Mouse (Mus musculus) midbrain, postnatal 0 days (tissue): ENCODE data around the gene Hapln4. TPM values are rescaled to one million over a fixed set of nuclear protein-coding genes. Genes with fewer than 3 reads are reported as not detected.

Experiments used
- ATAC-seq: fragments of 200-750 bp; cut with Nextera tagmentation; 2 replicates; pipeline ENCODE4 v1.8.0; 2017; ENCODE audit warnings: moderate number of reproducible peaks, mild to moderate bottlenecking, moderate TSS enrichment, moderate library complexity; ENCODE audit not compliant: low FRiP score
- DNase-seq: peaks from one replicate; pipeline ENCODE4 v3.0.0-alpha.2; 2015; ENCODE audit warnings: low spot score
- H3K27ac ChIP-seq: fragments of 300-500 bp; sonication (generic); 2 replicates; pipeline ENCODE4 v1.5.1; 2014; ENCODE audit warnings: low read depth, mild to moderate bottlenecking, low read length, mixed read lengths
- H3K27me3 ChIP-seq: fragments of 300-500 bp; sonication (generic); 2 replicates; pipeline ENCODE4 v1.6.1; 2014; ENCODE audit warnings: low read length, control low read depth, mixed read lengths; ENCODE audit not compliant: insufficient read depth
- H3K36me3 ChIP-seq: fragments of 300-500 bp; sonication (generic); 2 replicates; pipeline ENCODE4 v1.6.1; 2014; ENCODE audit warnings: low read length, control low read depth, mixed read lengths; ENCODE audit not compliant: insufficient read depth
- H3K4me1 ChIP-seq: fragments of 300-500 bp; sonication (generic); 2 replicates; pipeline ENCODE4 v1.6.1; 2014; ENCODE audit warnings: mild to moderate bottlenecking, control low read depth, antibody characterized with exemption, low read length, mixed read lengths; ENCODE audit not compliant: insufficient read depth
- H3K4me2 ChIP-seq: fragments of 300-500 bp; sonication (generic); 2 replicates; pipeline ENCODE4 v1.6.1; 2014; ENCODE audit warnings: low read depth, mild to moderate bottlenecking, low read length, mixed read lengths; ENCODE audit not compliant: poor library complexity, severe bottlenecking
- H3K4me3 ChIP-seq: fragments of 300-500 bp; sonication (generic); 2 replicates; pipeline ENCODE4 v1.5.1; 2014; ENCODE audit warnings: low read depth, mild to moderate bottlenecking, low read length, moderate library complexity
- H3K9ac ChIP-seq: fragments of 300-500 bp; sonication (generic); replicated peaks from 2 replicates; pipeline ENCODE4 v1.6.1; 2014; ENCODE audit warnings: mild to moderate bottlenecking, low read length, moderate library complexity, mixed read lengths; ENCODE audit not compliant: poor library complexity, severe bottlenecking
- H3K9me3 ChIP-seq: fragments of 300-500 bp; sonication (generic); 2 replicates; pipeline ENCODE4 v1.6.1; 2016; ENCODE audit warnings: low read length, control low read depth
- CTCF ChIP-seq: IDR thresholded peaks from 2 replicates; pipeline ENCODE4 v1.5.1; 2016; ENCODE audit warnings: antibody characterized with exemption, mild to moderate bottlenecking
- WGBS: fragments of 180-500 bp; shearing (Covaris S2); extraction: QIAGEN DNeasy Blood & Tissue Kit; methylation state at CpG from one replicate; pipeline ENCODE4 v1.1.7; 2014; 5-methylcytosine and 5-hydroxymethylcytosine counted together
- polyA plus RNA-seq: library from polyadenylated mRNA; unstranded; fragments of >200 nt; fragmentation: Nextera tagmentation; extraction: Ambion mirVana; gene quantifications from 2 replicates; pipeline ENCODE4 v1.2.1, GENCODE M21; 2015
- total RNA-seq: library from RNA; depleted of rRNA; stranded (reverse); fragments of >200 nt; gene quantifications from 2 replicates; pipeline ENCODE4 v1.2.3, GENCODE M21; 2014

Hapln4 gene
- total and polyA plus RNA-seq, 2 experiments from 2014 or later, result 0.99 to 1.6 TPM

- 83% methylated on average over 1 of the region's 1 CpGs for WGBS
- H3K9ac ChIP-seq, result no peak overlapping the region
- no peak overlapping the region for H3K27ac ChIP-seq
- no peak for TF ChIP-seq CTCF
- DNase-seq, result no peak
- H3K9me3 ChIP-seq, result no peaks in the 10 kb centered on the region
- no peak for ATAC-seq
- no peak overlapping the region for H3K4me3 ChIP-seq
- no peaks in the 10 kb centered on the region for H3K4me1 ChIP-seq
- H3K27me3 ChIP-seq, result no peaks in the 10 kb centered on the region
- H3K36me3 ChIP-seq, result peaks cover 36% of the 10 kb centered on the region
- H3K4me2 ChIP-seq, result no peak overlapping the region
Observed at GRCm38 (mm10) chr8:70073682-70074081, 9.6 kb upstream of the Hapln4 start.

- Histone ChIP-seq H3K4me3 (no peak overlapping the region), H3K4me1 (0 out of 2 replicates have a peak, but pooled peaks cover 10% of the 10 kb centered on the region), H3K4me2 (no peak overlapping the region), H3K27me3 (peaks cover 47% of the 10 kb centered on the region), H3K9ac (no peak overlapping the region), H3K27ac (no peak overlapping the region), H3K9me3 (no peaks in the 10 kb centered on the region), H3K36me3 (peaks cover 2% of the 10 kb centered on the region; the same call in 1 of the 2 replicates)
- 86% methylated on average over 2 of the region's 2 CpGs for WGBS
- no peak for TF ChIP-seq CTCF
- ATAC-seq, result no peak
- no peak for DNase-seq
Observed at GRCm38 (mm10) chr8:70081976-70082375, 1.3 kb upstream of the Hapln4 start.

- WGBS, result 2% methylated on average over 70 of the region's 71 CpGs
- peak; percentile 32; the same call in 1 of the 2 replicates for ATAC-seq
Observed at GRCm38 (mm10) chr8:70084191-70085065, 1.2 kb downstream of the Hapln4 start.

GRCm38 (mm10) chr8:70086151-70086550 lies 2.9 kb downstream of the Hapln4 start:
- ATAC-seq, result no peak

More at GRCm38 (mm10) chr8:70084191-70085065, 1.2 kb downstream of the Hapln4 start:
- DNase-seq, result peak; percentile 37
- Histone ChIP-seq H3K9me3 (no peaks in the 10 kb centered on the region), H3K9ac (peak overlapping the region; percentile 48; the same call in 1 of the 2 replicates), H3K4me1 (peaks cover 26% of the 10 kb centered on the region), H3K27ac (no peak overlapping the region), H3K4me2 (peak overlapping the region; percentile 68), H3K36me3 (peaks cover 1% of the 10 kb centered on the region; the same call in 1 of the 2 replicates), H3K27me3 (peaks cover 50% of the 10 kb centered on the region), H3K4me3 (peak overlapping the region; percentile 46)
- peak; percentile 60 for TF ChIP-seq CTCF

GRCm38 (mm10) chr8:70087237-70087636 lies 4.0 kb downstream of the Hapln4 start:
- WGBS, result 6% methylated on average over 7 of the region's 7 CpGs

More at GRCm38 (mm10) chr8:70086151-70086550, 2.9 kb downstream of the Hapln4 start:
- H3K27me3 ChIP-seq, result peaks cover 50% of the 10 kb centered on the region
- DNase-seq, result no peak
- H3K36me3 ChIP-seq, result no peaks in the 10 kb centered on the region
- 40% methylated on average over 1 of the region's 1 CpGs for WGBS
- no peak overlapping the region for H3K9ac ChIP-seq
- H3K4me2 ChIP-seq, result no peak overlapping the region
- H3K27ac ChIP-seq, result no peak overlapping the region
- peaks cover 37% of the 10 kb centered on the region for H3K4me1 ChIP-seq
- H3K9me3 ChIP-seq, result no peaks in the 10 kb centered on the region
- no peak overlapping the region for H3K4me3 ChIP-seq
- no peak for TF ChIP-seq CTCF

More at GRCm38 (mm10) chr8:70087237-70087636, 4.0 kb downstream of the Hapln4 start:
- Histone ChIP-seq H3K9ac (no peak overlapping the region), H3K36me3 (no peaks in the 10 kb centered on the region), H3K4me3 (no peak overlapping the region), H3K27me3 (peaks cover 47% of the 10 kb centered on the region), H3K9me3 (no peaks in the 10 kb centered on the region), H3K27ac (no peak overlapping the region), H3K4me2 (no peak overlapping the region), H3K4me1 (peaks cover 37% of the 10 kb centered on the region)
- ATAC-seq (no peak), DNase-seq (no peak)
- no peak for TF ChIP-seq CTCF
